Mouse (Mus musculus) neural tube, embryonic 15.5 days (tissue): Measurements from ENCODE around the gene Map3k13. TPM values are rescaled to one million over a fixed set of nuclear protein-coding genes. Genes with fewer than 3 reads are reported as not detected.

Experiments used
- ATAC-seq: fragments of 200-750 bp; cut with Nextera tagmentation; 2 replicates; pipeline ENCODE4 v1.8.0; 2017; ENCODE audit warnings: mild to moderate bottlenecking, moderate TSS enrichment, moderate library complexity; ENCODE audit not compliant: low FRiP score
- H3K27ac ChIP-seq: fragments of 300-500 bp; sonication (generic); replicated peaks from 2 replicates; pipeline ENCODE4 v1.5.1; 2015; ENCODE audit warnings: mild to moderate bottlenecking, inconsistent platforms
- H3K27me3 ChIP-seq: fragments of 300-500 bp; sonication (generic); replicated peaks from 2 replicates; pipeline ENCODE4 v1.6.1; 2015; ENCODE audit warnings: inconsistent platforms
- H3K36me3 ChIP-seq: fragments of 300-500 bp; sonication (generic); 2 replicates; pipeline ENCODE4 v1.6.1; 2015; ENCODE audit warnings: inconsistent platforms
- H3K4me1 ChIP-seq: fragments of 300-500 bp; sonication (generic); 2 replicates; pipeline ENCODE4 v1.6.1; 2015; ENCODE audit warnings: inconsistent platforms
- H3K4me2 ChIP-seq: fragments of 300-500 bp; sonication (generic); 2 replicates; pipeline ENCODE4 v1.6.1; 2015; ENCODE audit warnings: inconsistent platforms, mild to moderate bottlenecking, moderate library complexity
- H3K4me3 ChIP-seq: fragments of 300-500 bp; sonication (generic); replicated peaks from 2 replicates; pipeline ENCODE4 v1.5.1; 2015; ENCODE audit warnings: mild to moderate bottlenecking, inconsistent platforms
- H3K9ac ChIP-seq: fragments of 300-500 bp; sonication (generic); replicated peaks from 2 replicates; pipeline ENCODE4 v1.6.1; 2015; ENCODE audit warnings: mild to moderate bottlenecking, inconsistent platforms
- H3K9me3 ChIP-seq: fragments of 300-500 bp; sonication (generic); replicated peaks from 2 replicates; pipeline ENCODE4 v1.6.1; 2016; ENCODE audit warnings: inconsistent platforms
- WGBS: fragments of 180-500 bp; shearing (Covaris S2); methylation state at CpG from one replicate; pipeline ENCODE4 v1.1.7; 2015; ENCODE audit warnings: mixed read lengths; 5-methylcytosine and 5-hydroxymethylcytosine counted together
- polyA plus RNA-seq: library from polyadenylated mRNA; unstranded; fragments of >200 nt; fragmentation: Nextera tagmentation; extraction: Ambion mirVana; gene quantifications from 2 replicates; pipeline ENCODE4 v1.2.1, GENCODE M21; 2015

Map3k13 gene
- 4.8 and 5.7 TPM in 2 replicates for polyA plus RNA-seq

DNA sequence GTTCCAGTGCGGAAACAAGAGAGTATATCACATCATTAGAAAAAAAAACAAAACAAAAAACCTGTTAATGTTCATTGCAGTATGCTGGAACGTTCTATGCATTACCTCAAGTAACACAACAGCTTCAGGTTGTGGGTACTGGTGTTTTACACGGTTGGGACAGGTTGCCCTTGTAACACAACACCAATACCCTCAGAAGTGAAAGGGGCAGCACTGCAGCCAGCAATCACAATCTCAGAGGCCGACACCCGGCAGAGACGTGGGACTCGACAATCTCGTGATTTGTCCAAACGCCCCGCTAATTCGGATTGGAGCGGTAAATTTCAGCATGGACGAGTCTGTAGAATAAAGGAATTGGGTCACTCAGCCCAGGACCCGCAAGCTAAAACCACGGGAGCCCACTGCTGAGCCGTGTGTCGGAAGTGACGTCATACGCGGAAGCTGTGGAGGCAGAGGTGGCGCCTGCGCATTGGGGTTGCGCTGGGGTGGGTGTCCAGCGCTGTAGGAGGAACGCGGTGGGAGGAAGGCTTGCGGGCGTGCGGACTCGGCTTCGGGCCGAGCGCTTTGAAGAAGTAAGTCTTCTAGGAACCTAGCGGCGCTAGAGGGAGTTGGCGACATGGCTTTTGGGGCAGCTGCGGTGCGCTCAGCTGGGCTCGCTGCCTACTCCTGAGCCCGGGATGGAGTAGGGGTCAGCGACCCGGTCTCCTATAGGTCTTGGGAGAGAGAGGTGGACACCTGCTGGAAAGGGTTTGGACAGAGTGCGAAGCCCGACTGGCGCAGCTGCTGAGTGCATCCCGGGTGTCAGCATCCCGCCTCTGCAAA is at the start of gene Map3k13:
Gene Map3k13 (plus strand): TSS at position 472 of the 822 bp plus-strand sequence.
- WGBS = 2% methylated on average over 47 of the region's 47 CpGs
- peak within 1 kb of the TSS; percentile 95 for H3K4me3 ChIP-seq
- peak within 1 kb of the TSS; percentile 93 for H3K27ac ChIP-seq
- no peaks in the 10 kb centered on the region for H3K9me3 ChIP-seq
- peaks cover under 1% of the 10 kb centered on the region for H3K36me3 ChIP-seq
- peaks cover 17% of the 10 kb centered on the region for H3K4me1 ChIP-seq
- peak; percentile 99 for ATAC-seq
- H3K9ac ChIP-seq = peak within 1 kb of the TSS; percentile 89
- peak within 1 kb of the TSS; percentile 81 for H3K4me2 ChIP-seq
- no peaks in the 10 kb centered on the region for H3K27me3 ChIP-seq

DNA sequence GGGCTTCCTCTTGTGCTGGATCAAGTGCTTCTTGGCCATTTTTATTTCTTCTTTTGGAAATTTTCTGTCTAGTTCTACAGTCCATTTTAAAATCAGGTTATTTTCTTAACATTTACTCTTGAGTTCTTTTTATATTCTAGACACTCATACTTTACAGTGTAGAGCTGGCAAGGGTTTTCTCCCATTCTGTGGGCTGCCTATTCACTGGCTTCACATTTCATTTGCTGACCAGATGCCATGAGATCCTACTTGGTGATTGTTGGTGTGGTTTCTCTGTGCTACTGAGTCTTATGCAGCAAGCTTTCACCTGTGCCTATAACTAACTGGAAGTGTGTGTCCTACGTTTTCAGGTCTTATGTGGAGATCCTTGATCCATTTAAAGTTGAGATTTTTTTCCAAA is 35.7 kb upstream of the Map3k13 start:
- no peak for ATAC-seq
- Histone ChIP-seq H3K36me3 (no peaks in the 10 kb centered on the region; the same call in 1 of the 2 replicates), H3K9ac (no peak overlapping the region), H3K4me2 (no peak overlapping the region), H3K4me1 (no peaks in the 10 kb centered on the region), H3K27me3 (no peaks in the 10 kb centered on the region), H3K4me3 (no peak overlapping the region), H3K27ac (no peak overlapping the region), H3K9me3 (no peaks in the 10 kb centered on the region)
- WGBS = 81% methylated on average over 1 of the region's 1 CpGs

- Histone ChIP-seq H3K27me3 (no peaks in the 10 kb centered on the region), H3K9me3 (no peaks in the 10 kb centered on the region), H3K4me2 (no peak overlapping the region), H3K27ac (no peak overlapping the region), H3K4me3 (no peak overlapping the region), H3K4me1 (no peaks in the 10 kb centered on the region), H3K9ac (no peak overlapping the region), H3K36me3 (no peaks in the 10 kb centered on the region; the same call in 1 of the 2 replicates)
- ATAC-seq = no peak
- 85% methylated on average over 3 of the region's 3 CpGs for WGBS
Observed at GRCm38 (mm10) chr16:21768255-21768654, 25.9 kb upstream of the Map3k13 start.

DNA sequence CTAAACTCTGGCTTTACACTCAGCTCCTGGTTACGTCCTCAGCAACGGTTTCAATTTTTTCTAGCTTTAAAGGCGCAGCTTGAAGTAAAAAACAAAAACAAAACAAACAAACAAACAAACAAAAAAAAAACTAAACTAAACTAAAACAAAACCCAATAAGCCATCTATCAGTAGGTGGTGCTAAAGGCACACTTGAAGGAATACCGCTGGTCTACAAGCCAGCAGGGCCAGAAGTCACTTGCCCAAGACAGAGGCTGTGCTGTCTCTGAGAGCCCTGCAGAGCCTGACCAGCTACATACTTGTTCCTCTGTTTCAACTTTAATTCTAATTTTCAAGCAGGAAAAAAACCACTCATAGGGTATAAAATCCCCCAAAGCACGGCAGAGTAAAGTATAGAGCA is 24.5 kb upstream of the Map3k13 start:
- 78% methylated on average over 5 of the region's 5 CpGs for WGBS
- H3K4me3 ChIP-seq = no peak overlapping the region

GRCm38 (mm10) chr16:21774725-21775124 is 19.4 kb upstream of the Map3k13 start:
- H3K27me3 ChIP-seq = no peaks in the 10 kb centered on the region
- H3K4me2 ChIP-seq = no peak overlapping the region
- no peaks in the 10 kb centered on the region for H3K4me1 ChIP-seq
- H3K9ac ChIP-seq = no peak overlapping the region
- ATAC-seq = no peak
- no peaks in the 10 kb centered on the region for H3K36me3 ChIP-seq
- no peak overlapping the region for H3K4me3 ChIP-seq
- no peak overlapping the region for H3K27ac ChIP-seq
- no peaks in the 10 kb centered on the region for H3K9me3 ChIP-seq
- WGBS = 86% methylated on average over 4 of the region's 4 CpGs

More for the DNA sequence above, 24.5 kb upstream of the Map3k13 start:
- Histone ChIP-seq H3K9ac (no peak overlapping the region), H3K27me3 (no peaks in the 10 kb centered on the region), H3K36me3 (no peaks in the 10 kb centered on the region; the same call in 1 of the 2 replicates), H3K9me3 (no peaks in the 10 kb centered on the region), H3K4me1 (no peaks in the 10 kb centered on the region), H3K4me2 (no peak overlapping the region), H3K27ac (no peak overlapping the region)
- ATAC-seq = no peak

DNA sequence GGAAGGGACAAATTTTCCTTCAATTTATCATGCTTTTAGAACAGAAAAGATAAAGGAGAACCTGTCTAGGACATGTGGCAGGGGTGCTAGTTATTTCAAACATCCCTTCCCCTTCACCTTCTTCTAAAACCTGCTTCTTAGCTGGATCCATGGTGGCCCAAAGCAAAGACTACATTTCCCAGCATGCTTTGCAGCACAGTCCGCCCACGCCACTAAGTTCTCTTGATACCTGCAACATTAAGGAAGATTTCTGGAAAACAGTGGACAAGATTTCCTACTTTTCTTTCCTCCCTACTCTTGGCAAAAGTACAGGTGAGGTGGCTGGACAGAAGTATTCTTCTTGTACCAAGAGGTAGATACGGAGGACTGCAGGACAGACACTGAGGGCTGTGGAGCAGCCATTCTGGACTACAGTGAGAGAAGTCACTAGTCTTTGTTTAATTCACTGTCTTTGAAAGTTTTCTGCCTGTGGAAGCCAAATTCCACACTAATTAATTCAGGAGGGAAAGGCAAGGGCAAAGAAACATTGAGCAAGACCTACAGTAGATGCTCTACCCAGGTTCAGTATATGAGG is 15.8 kb upstream of the Map3k13 start:
- H3K36me3 ChIP-seq = no peaks in the 10 kb centered on the region
- ATAC-seq = no peak
- H3K9ac ChIP-seq = no peak overlapping the region
- WGBS = 42% methylated on average over 3 of the region's 3 CpGs
- no peak overlapping the region for H3K27ac ChIP-seq
- no peaks in the 10 kb centered on the region for H3K9me3 ChIP-seq
- H3K4me1 ChIP-seq = no peaks in the 10 kb centered on the region
- H3K4me3 ChIP-seq = peak overlapping the region; percentile 18; the same call in 1 of the 2 replicates
- H3K27me3 ChIP-seq = no peaks in the 10 kb centered on the region
- H3K4me2 ChIP-seq = peak overlapping the region; percentile 35

GRCm38 (mm10) chr16:21779149-21779548 is 15.0 kb upstream of the Map3k13 start:
- no peak overlapping the region for H3K4me3 ChIP-seq
- no peaks in the 10 kb centered on the region for H3K9me3 ChIP-seq
- H3K27me3 ChIP-seq = no peaks in the 10 kb centered on the region
- WGBS = 94% methylated on average over 4 of the region's 4 CpGs
- no peaks in the 10 kb centered on the region for H3K36me3 ChIP-seq
- no peak for ATAC-seq
- no peaks in the 10 kb centered on the region for H3K4me1 ChIP-seq
- H3K9ac ChIP-seq = no peak overlapping the region
- H3K4me2 ChIP-seq = no peak overlapping the region
- no peak overlapping the region for H3K27ac ChIP-seq

DNA sequence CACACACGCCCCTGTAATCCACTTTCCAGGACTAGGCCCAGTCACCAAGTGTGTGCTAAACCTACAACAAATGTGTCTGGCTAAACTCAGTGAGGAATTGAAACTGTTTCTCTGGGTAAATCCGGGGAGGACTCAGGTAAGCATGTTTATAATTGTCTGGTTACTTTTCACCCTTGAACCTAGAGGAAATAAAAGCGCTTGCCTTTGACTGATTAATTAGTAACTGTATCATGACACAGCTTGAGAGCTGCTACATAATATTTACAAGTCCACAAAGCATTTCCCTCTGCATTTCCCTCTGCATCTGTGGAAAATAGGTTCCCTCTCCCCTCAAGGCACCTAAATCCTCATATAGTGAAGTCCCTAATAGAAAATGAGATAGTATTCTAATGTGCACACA is 12.9 kb upstream of the Map3k13 start:
- Histone ChIP-seq H3K4me3 (no peak overlapping the region), H3K27ac (no peak overlapping the region), H3K9ac (no peak overlapping the region), H3K4me2 (no peak overlapping the region), H3K27me3 (no peaks in the 10 kb centered on the region), H3K9me3 (no peaks in the 10 kb centered on the region), H3K36me3 (no peaks in the 10 kb centered on the region), H3K4me1 (no peaks in the 10 kb centered on the region)
- 73% methylated on average over 3 of the region's 3 CpGs for WGBS
- no peak for ATAC-seq

DNA sequence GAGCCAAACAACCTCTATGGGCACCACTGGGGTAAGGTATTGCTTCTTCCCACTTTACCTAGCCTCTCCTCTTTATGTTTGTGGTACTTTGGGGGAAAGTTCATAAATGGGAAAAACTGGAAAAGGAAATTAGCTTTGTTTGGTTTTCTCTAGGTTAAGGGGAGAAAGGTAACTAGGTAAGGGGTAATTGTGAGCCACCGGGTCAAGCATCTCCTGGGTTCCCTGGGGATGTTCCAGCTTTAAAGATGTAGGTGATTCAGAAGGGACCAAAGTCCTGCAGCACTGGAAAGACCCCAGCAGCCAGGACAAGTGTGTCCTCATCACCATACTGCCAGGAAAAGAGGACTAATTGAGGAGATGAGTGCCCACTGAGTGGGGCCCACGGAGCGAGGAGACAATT is 12.3 kb upstream of the Map3k13 start:
- 81% methylated on average over 3 of the region's 3 CpGs for WGBS
- H3K4me2 ChIP-seq = no peak overlapping the region
- H3K4me3 ChIP-seq = no peak overlapping the region
- no peak for ATAC-seq
- no peak overlapping the region for H3K9ac ChIP-seq
- no peak overlapping the region for H3K27ac ChIP-seq
- no peaks in the 10 kb centered on the region for H3K9me3 ChIP-seq
- no peaks in the 10 kb centered on the region for H3K27me3 ChIP-seq
- H3K4me1 ChIP-seq = 0 out of 2 replicates have a peak, but pooled peaks cover 1% of the 10 kb centered on the region
- no peaks in the 10 kb centered on the region for H3K36me3 ChIP-seq

GRCm38 (mm10) chr16:21782807-21783206 is 11.3 kb upstream of the Map3k13 start:
- ATAC-seq = no peak
- peaks cover 10% of the 10 kb centered on the region for H3K4me1 ChIP-seq
- no peaks in the 10 kb centered on the region for H3K27me3 ChIP-seq

DNA sequence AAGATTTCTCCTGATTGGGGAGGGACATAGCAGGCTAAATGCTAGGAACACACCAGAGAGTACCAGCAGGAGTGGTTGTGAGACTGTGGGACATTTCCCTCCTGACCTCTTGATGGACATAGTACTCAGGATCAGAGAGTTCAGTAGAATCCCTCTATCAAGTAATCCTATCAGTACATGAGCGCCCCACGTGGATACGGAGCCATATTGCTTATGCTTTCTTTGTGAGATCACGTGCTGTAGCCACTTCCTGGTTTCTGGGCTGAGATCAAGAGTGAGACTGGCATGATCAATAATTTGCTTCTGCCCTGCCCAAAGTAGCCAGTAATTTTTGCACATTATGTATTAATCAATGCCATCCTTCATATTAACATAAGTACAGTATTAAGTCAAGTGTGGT is 9.1 kb upstream of the Map3k13 start:
- Histone ChIP-seq H3K9ac (no peak overlapping the region), H3K36me3 (no peaks in the 10 kb centered on the region), H3K4me2 (no peak overlapping the region), H3K27me3 (no peaks in the 10 kb centered on the region), H3K27ac (no peak overlapping the region), H3K4me1 (peaks cover 14% of the 10 kb centered on the region), H3K9me3 (no peaks in the 10 kb centered on the region), H3K4me3 (no peak overlapping the region)
- no peak for ATAC-seq
- WGBS = 79% methylated on average over 4 of the region's 4 CpGs

More at GRCm38 (mm10) chr16:21782807-21783206, 11.3 kb upstream of the Map3k13 start:
- no peak overlapping the region for H3K27ac ChIP-seq
- WGBS = 82% methylated on average over 2 of the region's 2 CpGs
- no peaks in the 10 kb centered on the region for H3K36me3 ChIP-seq
- H3K9me3 ChIP-seq = no peaks in the 10 kb centered on the region
- no peak overlapping the region for H3K4me2 ChIP-seq
- no peak overlapping the region for H3K9ac ChIP-seq
- H3K4me3 ChIP-seq = no peak overlapping the region

DNA sequence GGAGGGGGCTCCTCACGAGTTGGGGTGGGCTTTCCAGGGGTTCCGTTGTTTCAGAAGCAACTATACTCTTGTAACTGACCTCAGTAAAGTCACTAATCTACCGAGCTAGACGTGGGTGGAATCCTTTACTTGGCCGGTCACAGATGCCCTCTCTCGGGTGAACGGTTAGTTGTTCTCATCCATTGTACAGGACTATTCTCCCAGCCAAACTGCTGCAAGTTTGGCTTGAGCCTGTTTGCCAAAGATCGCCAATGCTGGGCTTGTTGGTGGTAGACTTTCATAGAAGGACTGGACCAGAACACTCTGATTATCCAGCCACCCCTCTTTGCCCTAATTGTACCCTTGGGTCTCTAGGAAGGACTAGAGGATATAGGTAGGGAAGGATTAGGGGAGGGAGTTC is 7.8 kb upstream of the Map3k13 start:
- H3K36me3 ChIP-seq = no peaks in the 10 kb centered on the region
- H3K27me3 ChIP-seq = no peaks in the 10 kb centered on the region
- no peaks in the 10 kb centered on the region for H3K9me3 ChIP-seq
- H3K4me2 ChIP-seq = no peak overlapping the region
- ATAC-seq = no peak
- no peak overlapping the region for H3K27ac ChIP-seq
- no peak overlapping the region for H3K4me3 ChIP-seq
- H3K4me1 ChIP-seq = peaks cover 14% of the 10 kb centered on the region
- WGBS = 88% methylated on average over 8 of the region's 8 CpGs
- H3K9ac ChIP-seq = no peak overlapping the region
